In the genomic region with DNA sequence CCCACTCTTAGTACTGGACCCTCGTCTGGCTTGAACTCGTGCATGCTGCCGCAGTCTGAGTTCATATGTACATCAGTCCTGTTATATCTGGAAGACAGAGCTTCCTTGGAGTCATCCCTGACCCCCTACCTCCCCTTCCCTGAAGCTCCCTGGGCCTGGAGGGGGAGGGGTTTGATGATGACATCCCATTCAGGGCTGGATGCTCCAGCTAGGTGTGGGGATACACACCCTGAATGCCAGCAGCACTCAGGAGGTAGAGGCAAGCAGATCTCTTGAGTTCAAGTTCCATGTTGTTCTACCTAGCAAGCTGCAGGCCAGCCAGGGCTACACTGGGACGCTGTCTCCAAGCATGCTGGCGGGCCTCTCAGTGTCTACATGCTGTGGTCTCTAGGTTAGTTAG, we compare ENCODE assay signal across 24 mouse cellular contexts. TPM values are rescaled to one million over a fixed set of nuclear protein-coding genes. Genes with fewer than 3 reads are reported as not detected.
A peak's percentile ranks its signal among the peaks of the same experiment; 100 is the strongest.
DNase-seq lines count a peak whose midpoint lies in the region; TF ChIP-seq lines count a peak whose summit lies in the region.
"Had no signal": no experiment of that assay in that cellular context is flagged by ENCODE, and none has a peak within 500 bp of the region (broad histone marks: within the 10 kb centered on the region; RNA-seq: fewer than 3 reads in every experiment).

No protein-coding gene starts in this region.

- TF ChIP-seq CTCF in layer of hippocampus, adult 2 months (conservative IDR thresholded peaks at IDR 0.05): no peak
- TF ChIP-seq CTCF in E14TG2a.4 (conservative IDR thresholded peaks at IDR 0.05; ENCODE audit: low read length): no peak

- H3K4me3 ChIP-seq in layer of hippocampus, adult 2 months: no peak overlapping the region
- H3K4me3 ChIP-seq in E14TG2a.4 (replicated peaks; ENCODE audit: low read length): 0 out of 2 replicates have a peak overlapping the region, but pooled peaks have one; percentile 17
- H3K4me3 ChIP-seq: forebrain, embryonic 10.5 days; heart, embryonic 12.5 days; heart, embryonic 15.5 days; hindbrain, embryonic 10.5 days; hindbrain, embryonic 13.5 days had no signal

- no peaks in the 10 kb centered on the region for H3K9me3 ChIP-seq in E14TG2a.4 (ENCODE audit: low read length)
- H3K9me3 ChIP-seq: forebrain, embryonic 10.5 days; heart, embryonic 12.5 days; heart, embryonic 15.5 days; hindbrain, embryonic 10.5 days; hindbrain, embryonic 13.5 days had no signal

- DNase-seq in layer of hippocampus, adult 2 months (ENCODE audit: low spot score in 2 of 2): no peak
- DNase-seq in layer of hippocampus, adult 8-10 months (ENCODE audit: low spot score in 2 of 2): no peak
- peak; percentile 61 for DNase-seq in ES-CJ7 (ENCODE audit: low read depth, low spot score)
- no peak for DNase-seq in kidney, postnatal 4 days
- no peak for DNase-seq in cerebellum, adult 11-12 months
- DNase-seq: adrenal gland, adult 8-10 months; adrenal gland, postnatal 25 days; B cell, adult 2 months; cerebellum, adult 18-20 months; cerebellum, adult 9-10 months; cerebellum, postnatal 14 days; gastrocnemius, postnatal 25 days; heart, adult 18-20 months; heart, postnatal 10 days; heart, postnatal 36 days had no signal

- no peaks in the 10 kb centered on the region for H3K27me3 ChIP-seq in E14TG2a.4 (ENCODE audit: insufficient read depth, low read length)
- H3K27me3 ChIP-seq: CH12.LX; heart, embryonic 12.5 days; heart, embryonic 15.5 days; hindbrain, embryonic 13.5 days; Patski had no signal

- peaks cover 52% of the 10 kb centered on the region for H3K4me1 ChIP-seq in E14TG2a.4 (replicated peaks; ENCODE audit: low read depth, low read length)

- H3K27ac ChIP-seq in layer of hippocampus, adult 2 months: peak overlapping the region; percentile 88; the same call in 1 of the 2 replicates
- H3K27ac ChIP-seq: forebrain, embryonic 10.5 days; heart, embryonic 15.5 days; hindbrain, embryonic 10.5 days; hindbrain, embryonic 13.5 days had no signal

- H3K36me3 ChIP-seq in E14TG2a.4 (ENCODE audit: insufficient read depth, low read length): peaks cover 9% of the 10 kb centered on the region; the same call in 1 of the 2 replicates
- H3K36me3 ChIP-seq: forebrain, embryonic 10.5 days; G1E; heart, embryonic 12.5 days; heart, embryonic 15.5 days; hindbrain, embryonic 10.5 days; hindbrain, embryonic 13.5 days had no signal

RNA-seq across cellular contexts. Expression of a gene that starts 56.9 kb away (rescaled TPM):
- total RNA-seq in layer of hippocampus, adult 2 months (2021): 10 to 100 TPM; 22.4 to 23.5 TPM
- total RNA-seq in layer of hippocampus, adult 8-10 months (2022): 10 to 100 TPM; 20.2 to 23.1 (median 22.8) TPM
